Mouse (Mus musculus): ENCODE results near the gene Gtf3c2.
A peak's percentile ranks its signal among the peaks of the same experiment; 100 is the strongest.
"Not testable (repeated sequence)": the region's sequence is repeated elsewhere in the genome, so short reads cannot be mapped to it uniquely, and the experiment has no call there.

Gene Gtf3c2

GRCm38 (mm10) chr5:31179766-31180630, at the start of gene Gtf3c2, which contains the start of gene Gm29609:
TSS of gene Gtf3c2 (minus strand) at chr5:31180144.
TSS of gene Gm29609 (minus strand) at chr5:31179911.
- DNase-seq (ENCODE audit: low spot score), result peak; percentile 92

- no peak for DNase-seq (ENCODE audit: low spot score)
Observed at GRCm38 (mm10) chr5:31226641-31227040, 46.7 kb upstream of the Gtf3c2 start.

- no peak for DNase-seq (ENCODE audit: low spot score)
Observed at GRCm38 (mm10) chr5:31222696-31223095, 42.8 kb upstream of the Gtf3c2 start.

- no peak for DNase-seq (ENCODE audit: low spot score)
Observed at GRCm38 (mm10) chr5:31221304-31221945, 41.5 kb upstream of the Gtf3c2 start.

- DNase-seq (ENCODE audit: low spot score), result peak; percentile 98
Observed at GRCm38 (mm10) chr5:31220448-31221303, 40.7 kb upstream of the Gtf3c2 start, which contains the start of gene Ppm1g. TSS of gene Ppm1g (minus strand) at chr5:31220687.

GRCm38 (mm10) chr5:31219911-31220447, 40.0 kb upstream of the Gtf3c2 start:
- no peak for DNase-seq (ENCODE audit: low spot score)

- no peak for DNase-seq (ENCODE audit: low spot score)
Observed at GRCm38 (mm10) chr5:31219474-31219873, 39.5 kb upstream of the Gtf3c2 start.

GRCm38 (mm10) chr5:31219070-31219469, 39.1 kb upstream of the Gtf3c2 start:
- no peak for DNase-seq (ENCODE audit: low spot score)

- DNase-seq (ENCODE audit: low spot score), result peak; percentile 36
Observed at GRCm38 (mm10) chr5:31218294-31218693, 38.4 kb upstream of the Gtf3c2 start.

- not testable (repeated sequence) for DNase-seq (ENCODE audit: low spot score)
Observed at GRCm38 (mm10) chr5:31216554-31216953, 36.6 kb upstream of the Gtf3c2 start.

GRCm38 (mm10) chr5:31204421-31204820, 24.5 kb upstream of the Gtf3c2 start:
- no peak for DNase-seq (ENCODE audit: low spot score)

- DNase-seq (ENCODE audit: low spot score), result no peak
Observed at GRCm38 (mm10) chr5:31203866-31204265, 23.9 kb upstream of the Gtf3c2 start.

GRCm38 (mm10) chr5:31202933-31203332, 23.0 kb upstream of the Gtf3c2 start:
- DNase-seq (ENCODE audit: low spot score), result no peak

- DNase-seq (ENCODE audit: low spot score), result peak; percentile 88
Observed at GRCm38 (mm10) chr5:31201742-31202590, 22.0 kb upstream of the Gtf3c2 start, which contains the start of gene Zfp513. TSS of gene Zfp513 (minus strand) at chr5:31202303.

GRCm38 (mm10) chr5:31201042-31201741, 21.2 kb upstream of the Gtf3c2 start:
- no peak for DNase-seq (ENCODE audit: low spot score)

- DNase-seq (ENCODE audit: low spot score), result no peak
Observed at GRCm38 (mm10) chr5:31200327-31200768, 20.4 kb upstream of the Gtf3c2 start.

- DNase-seq (ENCODE audit: low spot score), result no peak
Observed at GRCm38 (mm10) chr5:31199893-31200292, 19.9 kb upstream of the Gtf3c2 start.

GRCm38 (mm10) chr5:31199321-31199892, 19.5 kb upstream of the Gtf3c2 start:
- no peak for DNase-seq (ENCODE audit: low spot score)

GRCm38 (mm10) chr5:31198616-31199320, 18.8 kb upstream of the Gtf3c2 start:
- DNase-seq (ENCODE audit: low spot score), result no peak
